In the genomic region with DNA sequence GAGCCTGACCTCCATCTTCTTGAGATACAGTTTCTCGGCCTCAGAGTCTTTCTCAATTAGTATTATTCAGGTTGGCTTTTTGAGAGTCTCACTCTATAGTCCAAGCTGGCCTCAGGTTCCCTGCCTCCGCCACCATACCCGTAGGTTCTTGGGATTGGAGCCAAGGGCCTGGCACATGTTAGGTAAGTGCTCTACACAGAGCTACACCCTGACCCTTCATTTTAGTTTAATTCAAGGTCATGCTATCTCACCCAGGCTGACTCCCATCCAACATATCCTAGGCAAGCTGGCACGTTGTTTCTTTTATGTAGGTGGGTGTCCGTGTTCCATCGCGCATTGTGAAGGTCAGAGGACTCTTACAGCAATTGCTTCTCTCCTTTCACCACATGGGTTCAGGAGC, we compare ENCODE assay signal across 23 mouse cellular contexts. TPM values are rescaled to one million over a fixed set of nuclear protein-coding genes. Genes with fewer than 3 reads are reported as not detected.
"Had no signal": no experiment of that assay in that cellular context is flagged by ENCODE, and none has a peak within 500 bp of the region (broad histone marks: within the 10 kb centered on the region; RNA-seq: fewer than 3 reads in every experiment).

No protein-coding gene starts in this region.

- ATAC-seq: midbrain, embryonic 13.5 days; midbrain, embryonic 15.5 days had no signal

- H3K27ac ChIP-seq: liver, embryonic 14.5 days; midbrain, embryonic 13.5 days; midbrain, embryonic 15.5 days; neural tube, embryonic 12.5 days had no signal

- H3K9me3 ChIP-seq: megakaryocyte, embryonic 14.5 days; midbrain, embryonic 13.5 days; midbrain, embryonic 15.5 days; neural tube, embryonic 12.5 days had no signal

- H3K27me3 ChIP-seq: megakaryocyte, embryonic 14.5 days; midbrain, embryonic 13.5 days; midbrain, embryonic 15.5 days; neural tube, embryonic 12.5 days had no signal

- DNase-seq: lung, adult 18-20 months; lung, embryonic 14.5 days; lung, postnatal 10 days; right cerebral cortex, adult 18-20 months; right cerebral cortex, postnatal 25 days; right cerebral cortex, postnatal 4 days; spleen, adult 18-20 months; thymus, adult 2 months; thymus, postnatal 25 days; thymus, postnatal 4 days had no signal

- H3K4me2 ChIP-seq: lung, embryonic 14.5 days; midbrain, embryonic 11.5 days; midbrain, embryonic 13.5 days; midbrain, embryonic 15.5 days; neural tube, embryonic 12.5 days had no signal

- H3K9ac ChIP-seq: liver, embryonic 14.5 days; lung, embryonic 14.5 days; midbrain, embryonic 13.5 days; midbrain, embryonic 15.5 days; neural tube, embryonic 12.5 days had no signal

- H3K4me3 ChIP-seq: megakaryocyte, embryonic 14.5 days; midbrain, embryonic 13.5 days; midbrain, embryonic 15.5 days; neural tube, embryonic 12.5 days had no signal

RNA-seq across cellular contexts. Expression of gene Gm21983, which starts 6.0 kb away (rescaled TPM):
- polyA plus RNA-seq: liver, embryonic 16.5 days; midbrain, embryonic 11.5 days; midbrain, postnatal 0 days; neural tube, embryonic 14.5 days; stomach, embryonic 14.5 days; stomach, embryonic 16.5 days; thymus, adult 2 months; urinary bladder, adult 2 months had no signal

RNA-seq across cellular contexts. Expression of gene Mia, which starts 6.1 kb away (rescaled TPM):
- polyA plus RNA-seq: small intestine, adult 2 months had no signal
